Comparison of ENCODE assay signal across 23 mouse cellular contexts in genomic region chr8:78814743-78815142, GRCm38 (mm10).
"Had no signal": no experiment of that assay in that cellular context is flagged by ENCODE, and none has a peak within 500 bp of the region (broad histone marks: within the 10 kb centered on the region; RNA-seq: fewer than 3 reads in every experiment).

No protein-coding gene starts in this region.

- H3K9ac ChIP-seq: embryonic facial prominence, embryonic 12.5 days; embryonic facial prominence, embryonic 13.5 days; embryonic facial prominence, embryonic 15.5 days; forebrain, embryonic 12.5 days; forebrain, embryonic 13.5 days; forebrain, embryonic 15.5 days; forebrain, postnatal 0 days had no signal

- H3K4me2 ChIP-seq: embryonic facial prominence, embryonic 12.5 days; embryonic facial prominence, embryonic 13.5 days; embryonic facial prominence, embryonic 15.5 days; forebrain, embryonic 12.5 days; forebrain, embryonic 13.5 days; forebrain, embryonic 15.5 days had no signal

- H3K27me3 ChIP-seq: embryonic facial prominence, embryonic 12.5 days; embryonic facial prominence, embryonic 13.5 days; embryonic facial prominence, embryonic 15.5 days; forebrain, embryonic 12.5 days; forebrain, embryonic 13.5 days; forebrain, embryonic 15.5 days had no signal

- DNase-seq: cerebellum, postnatal 10 days; cerebellum, postnatal 14 days; cerebellum, postnatal 25 days; cerebellum, postnatal 36 days; embryo, embryonic 11 days; forebrain, postnatal 0 days; gastrocnemius, adult 2 months; gastrocnemius, postnatal 10 days; gastrocnemius, postnatal 14 days; gastrocnemius, postnatal 25 days; gastrocnemius, postnatal 36 days; heart, adult 18-20 months; heart, adult 2 months had no signal

- H3K9me3 ChIP-seq: embryonic facial prominence, embryonic 10.5 days; embryonic facial prominence, embryonic 12.5 days; embryonic facial prominence, embryonic 13.5 days; embryonic facial prominence, embryonic 15.5 days; forebrain, embryonic 10.5 days; forebrain, embryonic 12.5 days; forebrain, embryonic 13.5 days; forebrain, embryonic 15.5 days; heart, embryonic 10.5 days had no signal

- H3K4me3 ChIP-seq: embryonic facial prominence, embryonic 10.5 days; embryonic facial prominence, embryonic 12.5 days; embryonic facial prominence, embryonic 13.5 days; embryonic facial prominence, embryonic 15.5 days; erythroblast, embryonic 14.5 days; forebrain, embryonic 10.5 days; forebrain, embryonic 12.5 days; forebrain, embryonic 13.5 days; forebrain, embryonic 15.5 days; gastrocnemius, adult 2 months; heart, adult 2 months; heart, embryonic 10.5 days had no signal

- H3K27ac ChIP-seq: embryonic facial prominence, embryonic 10.5 days; embryonic facial prominence, embryonic 12.5 days; embryonic facial prominence, embryonic 13.5 days; embryonic facial prominence, embryonic 15.5 days; forebrain, embryonic 10.5 days; forebrain, embryonic 12.5 days; forebrain, embryonic 13.5 days; forebrain, embryonic 15.5 days; gastrocnemius, adult 2 months; heart, adult 2 months; heart, embryonic 10.5 days had no signal
